Mouse (Mus musculus) left cerebral cortex, postnatal 4 days (tissue): ENCODE results near the gene Zhx3. TPM values are rescaled to one million over a fixed set of nuclear protein-coding genes. Genes with fewer than 3 reads are reported as not detected.

Experiments
- DNase-seq: peaks from one replicate; pipeline ENCODE4 v3.0.0-alpha.2; 2022
- intact Hi-C: fragments of 180-260 bp; cut with DNase I; formaldehyde crosslinking; loops from one replicate; pipeline ENCODE4 v1.15.1; 2025
- total RNA-seq, 2 experiments: library from RNA; stranded (reverse); gene quantifications; 2 replicates each; pipeline ENCODE4 v1.2.3; 2021

Zhx3 gene
- total RNA-seq, 2 experiments from 2014 or later, result 68.2 to 68.4 TPM

DNA sequence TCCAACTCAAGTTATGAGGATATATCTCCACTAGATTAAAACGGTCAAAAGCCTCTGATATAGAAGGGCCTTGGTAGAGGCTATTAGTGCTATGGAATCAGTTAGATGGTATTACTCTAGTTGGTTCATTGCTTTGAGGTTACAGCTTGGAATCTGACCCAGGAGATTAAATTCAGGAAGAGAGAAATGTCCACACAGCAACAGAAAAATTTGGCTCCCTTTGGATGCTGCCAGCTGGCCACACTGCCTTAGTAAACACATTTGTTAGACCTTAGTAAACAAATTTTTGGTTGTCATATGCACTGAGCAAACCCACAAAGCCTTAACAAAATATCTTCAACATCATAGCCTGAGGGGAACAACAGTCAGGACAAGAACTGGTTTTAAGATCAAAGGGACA is 62.0 kb downstream of the Zhx3 start:
- no peak for DNase-seq
- intact Hi-C loops, result no loop called here

- no peak for DNase-seq
- intact Hi-C loops, result no loop called here
These were observed 62.4 kb downstream of the Zhx3 start for GRCm38 (mm10) chr2:160810376-160810775.

GRCm38 (mm10) chr2:160806091-160806521 is 66.7 kb downstream of the Zhx3 start:
- intact Hi-C loops, result no loop called here
- DNase-seq, result peak; percentile 13

DNA sequence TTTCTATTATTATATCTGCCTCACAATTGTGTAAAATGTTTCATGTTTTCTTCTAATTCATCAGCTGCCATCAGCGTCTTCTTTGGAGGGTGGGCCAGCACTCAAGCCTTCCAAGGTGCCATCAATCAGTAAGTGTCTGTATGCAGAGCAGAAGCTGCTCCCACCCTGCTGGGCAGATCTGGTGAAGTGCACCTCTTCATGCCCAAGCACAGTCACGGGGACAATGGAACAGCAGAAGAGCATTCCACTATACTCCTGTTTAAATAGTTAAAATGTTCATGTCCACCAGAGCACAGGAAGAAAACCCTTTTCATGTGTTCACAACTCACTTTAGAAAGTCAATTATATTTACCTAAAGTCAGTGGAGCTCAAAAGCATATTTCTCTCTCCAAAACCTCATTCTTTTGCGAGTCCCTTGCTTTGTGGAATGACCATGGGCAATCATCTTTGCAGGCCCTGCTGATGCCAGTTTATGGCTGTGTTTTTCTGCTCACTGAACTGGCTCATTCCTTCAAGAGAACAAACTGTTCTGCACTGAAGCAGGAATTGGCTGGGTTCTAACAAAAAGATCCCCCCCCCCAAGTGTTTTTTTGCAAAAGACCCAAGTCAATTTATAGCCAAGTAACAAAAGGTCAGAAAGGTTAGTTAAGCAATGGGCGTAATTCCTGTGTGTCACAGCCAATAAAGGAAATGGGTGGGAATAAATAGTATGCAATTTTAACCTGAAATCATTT is 67.8 kb downstream of the Zhx3 start:
- DNase-seq, result no peak
- intact Hi-C loops, result no loop called here

GRCm38 (mm10) chr2:160802326-160802725 is 70.5 kb downstream of the Zhx3 start:
- DNase-seq, result no peak
- intact Hi-C loops, result no loop called here

DNA sequence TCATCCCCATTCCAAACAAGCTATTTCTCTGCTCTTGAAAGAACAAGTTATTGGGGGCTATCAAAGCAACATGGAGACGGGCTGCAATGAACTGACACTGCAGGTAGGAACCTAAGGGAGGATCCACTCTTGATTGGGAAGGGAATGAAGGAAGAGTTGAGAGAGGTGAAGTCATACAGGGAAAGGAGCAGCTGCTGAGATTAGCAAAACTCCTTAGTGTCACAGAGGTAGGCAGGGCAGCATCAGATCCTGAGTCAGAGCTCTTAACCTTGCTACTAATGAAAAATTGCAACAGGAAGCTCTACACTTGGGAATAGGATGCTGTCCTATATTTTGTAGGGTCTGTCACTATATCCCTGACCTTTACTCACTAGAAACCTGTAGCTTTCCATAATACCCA is 71.8 kb downstream of the Zhx3 start:
- DNase-seq, result no peak
- intact Hi-C loops, result no loop called here

GRCm38 (mm10) chr2:160798206-160798605 is 74.6 kb downstream of the Zhx3 start:
- DNase-seq, result no peak
- intact Hi-C loops, result no loop called here

DNA sequence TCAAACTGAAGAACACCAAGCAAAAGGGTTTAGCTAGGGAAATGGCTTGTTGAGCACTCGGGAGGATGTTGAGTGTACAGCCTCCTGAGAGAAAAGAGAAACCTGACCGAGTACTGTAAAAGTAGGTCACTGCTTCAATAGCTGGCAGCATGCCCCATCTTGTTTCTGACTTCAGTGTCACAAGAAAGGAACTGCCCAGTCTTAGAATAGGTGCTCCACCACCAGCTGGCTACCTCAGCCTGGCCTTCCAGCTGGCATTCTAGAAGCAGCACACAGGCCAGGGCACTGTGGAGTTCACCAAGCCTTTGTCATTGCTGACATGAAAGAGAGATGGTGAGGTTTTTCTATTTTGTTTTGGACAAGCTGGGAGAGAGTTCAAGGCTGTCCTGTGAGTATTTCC is 75.8 kb downstream of the Zhx3 start:
- intact Hi-C loops, result no loop called here
- DNase-seq, result peak; percentile 26

DNA sequence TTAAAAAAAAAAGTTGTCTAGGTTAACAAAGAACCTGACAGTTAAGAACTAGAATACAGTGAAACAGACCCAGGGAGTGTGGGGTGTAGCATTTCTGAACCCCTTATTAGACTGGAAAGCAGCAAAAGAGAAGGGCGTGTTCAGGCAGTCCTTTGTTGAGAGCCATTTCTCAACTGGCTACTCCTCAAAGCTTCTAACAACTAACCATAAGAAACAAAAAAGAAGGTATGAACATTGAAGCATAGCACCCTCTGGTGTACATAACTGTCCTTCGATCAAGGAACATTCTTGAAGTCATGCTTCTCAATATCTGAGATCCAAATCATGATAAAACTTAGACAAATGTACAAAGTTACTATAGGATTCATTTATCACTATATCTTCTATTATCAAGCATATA is 79.7 kb downstream of the Zhx3 start:
- intact Hi-C loops, result no loop called here
- DNase-seq, result no peak

DNA sequence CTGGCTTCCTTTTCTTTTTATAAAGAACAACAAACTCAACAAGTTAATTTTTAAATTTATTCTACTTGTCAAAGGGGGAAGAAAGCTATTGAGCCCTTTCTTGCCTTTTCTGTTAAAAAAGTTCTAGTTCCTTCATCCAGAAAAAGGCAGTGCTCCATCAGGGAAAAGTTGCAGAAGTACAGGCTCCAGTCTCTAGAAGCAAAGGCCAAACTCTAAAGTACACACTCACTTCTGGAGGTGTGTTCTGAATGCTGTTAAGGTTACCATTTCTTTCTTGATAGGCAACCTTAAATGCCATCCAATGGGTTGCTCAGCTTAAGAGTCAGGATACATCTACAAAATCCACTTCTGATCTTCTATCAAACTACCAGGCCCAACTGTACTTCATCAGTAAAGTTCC is 83.1 kb downstream of the Zhx3 start:
- intact Hi-C loops, result loop anchor here (10.0 kb wide), 2 partner anchors 65 to 95 kb away; partner anchors contain the start of gene Lpin3
- no peak for DNase-seq

- intact Hi-C loops, result loop anchor here (10.0 kb wide), 2 partner anchors 66 to 96 kb away; partner anchors contain the start of gene Lpin3
These were observed 83.8 kb downstream of the Zhx3 start for GRCm38 (mm10) chr2:160789046-160789445.

DNA sequence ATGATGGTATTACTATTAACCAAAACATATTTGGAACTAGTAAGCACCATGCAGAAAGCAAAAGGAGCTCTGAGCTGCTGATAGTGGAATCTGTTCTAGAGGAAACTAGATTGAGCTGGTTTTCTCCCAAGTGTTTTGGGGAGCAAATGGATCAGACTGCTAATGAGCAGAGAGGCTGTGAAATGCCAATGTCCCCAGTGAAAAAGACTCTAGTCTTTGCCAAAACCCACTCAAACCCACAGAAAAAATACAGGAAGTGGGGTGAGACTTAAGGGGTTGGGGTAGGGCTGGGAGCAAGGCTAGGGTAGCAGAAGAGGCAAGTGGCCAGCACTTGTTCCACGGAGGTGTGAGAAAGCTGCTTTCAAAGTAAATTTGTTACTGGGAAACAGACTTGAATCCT is 86.5 kb downstream of the Zhx3 start:
- DNase-seq, result no peak
- intact Hi-C loops, result loop anchor here (10.0 kb wide), 2 partner anchors 68 to 98 kb away; partner anchors contain the start of gene Lpin3

More at GRCm38 (mm10) chr2:160789046-160789445, 83.8 kb downstream of the Zhx3 start:
- DNase-seq, result no peak

- intact Hi-C loops, result loop anchor here (10.0 kb wide), 2 partner anchors 74 to 104 kb away; partner anchors contain the start of gene Lpin3
- DNase-seq, result no peak
These were observed 92.0 kb downstream of the Zhx3 start for GRCm38 (mm10) chr2:160780834-160781219.

- DNase-seq, result no peak
- intact Hi-C loops, result loop anchor here (10.0 kb wide), 2 partner anchors 75 to 105 kb away; partner anchors contain the start of gene Lpin3
These were observed 92.5 kb downstream of the Zhx3 start for GRCm38 (mm10) chr2:160780154-160780833.

DNA sequence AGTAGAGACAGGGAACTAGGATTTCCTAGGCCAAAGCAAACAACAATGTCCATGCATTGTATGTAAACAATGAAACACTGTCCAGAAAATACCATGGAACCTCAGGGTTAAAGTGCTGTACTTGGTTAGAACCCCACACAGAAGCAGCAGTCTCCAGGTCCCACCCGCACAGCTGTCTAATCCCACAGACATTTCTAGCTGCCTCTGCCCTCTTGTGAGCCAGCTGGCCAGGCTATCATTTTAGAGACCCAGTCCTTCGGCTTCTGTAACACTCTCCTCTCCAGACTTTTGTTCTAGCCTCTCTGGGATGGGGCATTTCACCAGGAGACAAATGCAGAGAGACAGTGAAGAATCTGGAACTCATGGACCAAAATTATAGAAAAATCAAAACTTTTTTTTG is 94.8 kb downstream of the Zhx3 start:
- intact Hi-C loops, result no loop called here
- DNase-seq, result no peak

DNA sequence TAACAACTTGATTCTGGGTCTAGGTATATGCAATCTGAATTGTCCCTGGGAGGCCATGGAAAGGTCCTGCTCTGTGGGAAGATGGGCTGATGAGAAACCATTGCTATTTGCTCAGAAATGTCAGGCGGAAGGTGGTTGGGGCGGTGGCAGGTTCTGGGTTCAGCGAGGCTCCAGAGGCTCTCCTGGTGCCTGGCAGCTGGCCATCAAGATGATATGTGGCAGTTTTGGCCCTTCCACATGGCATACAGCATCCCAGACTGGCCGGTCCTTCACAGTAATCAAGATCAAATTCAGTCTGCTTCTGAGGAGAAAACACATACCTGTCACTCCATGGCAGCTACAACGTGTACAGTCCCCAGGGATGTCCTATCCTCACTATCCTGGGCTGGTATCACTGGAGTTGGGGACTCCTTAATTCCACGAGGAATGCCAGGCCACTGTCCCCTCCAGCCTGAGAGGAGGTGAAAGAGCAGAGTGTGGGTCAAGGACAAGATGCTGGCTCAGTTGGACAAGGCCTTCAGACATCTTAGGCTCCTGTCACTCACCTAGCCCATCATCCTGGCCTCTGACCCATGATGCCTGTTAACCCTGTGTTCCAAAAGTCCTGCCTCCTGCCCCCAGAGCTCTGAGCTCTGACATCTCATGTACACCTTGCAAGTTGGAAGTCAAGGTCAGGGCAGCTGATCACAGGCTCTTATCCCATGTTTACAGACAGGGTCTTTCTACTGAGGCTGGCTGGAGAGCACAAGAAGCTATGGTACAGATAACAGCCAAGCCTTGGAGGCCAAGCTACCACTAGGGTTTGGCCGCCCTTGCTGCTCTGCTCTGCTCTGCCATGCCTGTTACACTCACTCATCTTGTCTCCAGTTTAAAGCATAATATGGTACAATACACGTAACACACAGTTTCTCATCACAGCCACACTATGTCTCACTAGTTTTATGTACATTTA is 101.2 kb downstream of the Zhx3 start:
- intact Hi-C loops, result no loop called here
- DNase-seq, result no peak

DNA sequence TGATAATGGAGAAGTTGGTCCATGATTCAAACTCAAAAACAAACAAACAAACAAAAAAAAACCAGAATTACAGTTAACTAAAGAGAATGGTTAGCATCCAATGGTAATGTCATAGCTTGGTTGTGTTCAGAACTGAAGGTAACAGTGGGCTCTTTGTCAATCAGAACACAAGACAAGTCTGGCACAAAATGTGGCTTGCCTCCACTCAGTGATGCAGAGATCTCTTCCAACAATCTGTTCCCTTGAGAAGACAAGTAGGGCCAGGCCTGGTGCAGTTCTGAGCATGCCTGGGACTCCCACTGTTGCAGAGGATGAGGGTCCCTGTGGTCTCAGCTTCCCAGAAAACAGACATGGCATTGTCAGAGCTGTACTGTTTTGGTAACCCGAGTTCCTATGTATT is 101.9 kb downstream of the Zhx3 start:
- intact Hi-C loops, result no loop called here
- no peak for DNase-seq

DNA sequence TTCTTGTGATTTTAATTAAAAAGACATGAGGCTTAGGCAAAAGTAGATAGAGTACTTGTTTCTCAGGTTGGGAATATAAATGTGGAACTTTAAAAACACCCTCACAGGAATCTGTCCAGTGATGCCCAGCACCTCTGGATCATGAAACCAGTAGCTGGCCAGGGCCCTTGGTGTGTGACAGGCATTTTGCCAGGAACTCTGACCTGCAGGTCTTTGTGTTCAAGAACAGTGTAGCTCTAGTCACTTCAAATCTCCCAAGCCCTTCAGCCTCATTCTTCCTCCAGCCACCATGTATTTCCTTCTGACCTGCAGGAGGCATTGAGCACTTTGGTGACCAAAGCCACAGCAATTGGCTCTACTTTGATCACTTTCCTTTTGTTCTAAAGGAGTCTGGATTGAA is 102.4 kb downstream of the Zhx3 start:
- DNase-seq, result no peak
- intact Hi-C loops, result no loop called here

DNA sequence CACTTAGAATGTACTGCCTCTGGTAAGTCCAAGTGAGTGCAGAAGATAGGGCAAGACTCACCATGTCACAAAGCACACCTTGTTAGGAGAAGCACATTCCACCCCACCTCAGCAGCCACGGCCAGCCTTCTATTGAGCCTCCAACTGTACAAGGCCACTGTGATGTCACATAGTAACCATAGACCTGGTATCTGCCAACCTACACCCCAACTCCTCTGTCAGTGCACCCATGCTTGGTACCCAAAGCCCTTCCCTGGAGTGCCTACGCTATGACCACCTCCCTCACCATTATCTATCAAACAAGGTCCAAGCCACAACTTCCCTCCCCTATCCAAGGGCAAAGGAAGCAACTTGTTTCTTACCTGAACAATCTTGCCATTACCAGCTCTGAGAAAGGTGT is 103.8 kb downstream of the Zhx3 start:
- intact Hi-C loops, result loop anchor here (10.0 kb wide), 1 partner anchor 106 kb away; the partner anchor contains the start of gene Zhx3
- no peak for DNase-seq

DNA sequence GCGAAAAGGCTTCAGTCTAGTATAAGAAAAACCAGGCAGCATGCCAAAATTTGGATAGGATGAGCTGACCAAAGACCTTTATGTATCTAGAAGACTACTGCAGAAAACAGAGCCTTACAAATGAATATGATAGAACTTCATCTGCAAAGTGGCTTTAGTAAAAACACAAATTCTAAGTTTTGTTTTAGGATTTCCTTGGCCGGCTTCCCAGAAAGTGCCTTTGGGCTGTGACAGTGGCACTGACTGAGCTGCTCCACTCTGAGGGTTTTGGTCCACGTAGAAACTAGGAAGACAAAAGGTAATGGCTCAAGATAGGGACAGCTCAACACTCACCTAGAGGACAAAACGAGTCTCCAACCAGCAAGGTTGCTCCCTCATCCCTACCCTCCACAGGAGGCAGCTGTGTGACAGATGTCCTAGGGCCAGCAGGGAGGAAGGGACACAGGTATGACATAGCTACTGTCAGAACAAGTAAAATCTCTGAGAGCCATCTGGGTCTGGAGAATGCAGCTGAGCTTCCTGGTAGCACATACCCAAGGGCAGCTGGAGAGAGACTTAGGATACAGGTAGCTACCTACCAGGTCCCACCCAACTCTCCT is 104.6 kb downstream of the Zhx3 start:
- DNase-seq, result no peak
- intact Hi-C loops, result loop anchor here (10.0 kb wide), 1 partner anchor 107 kb away; the partner anchor contains the start of gene Zhx3
